ENCODE assay signal across 8 mouse cellular contexts in genomic region chr11:115151755-115152429, GRCm38 (mm10). TPM values are rescaled to one million over a fixed set of nuclear protein-coding genes. Genes with fewer than 3 reads are reported as not detected.
DNase-seq lines count a peak whose midpoint lies in the region; ATAC-seq and TF ChIP-seq lines count a peak whose summit lies in the region.

No protein-coding gene starts in this region.

- no peak overlapping the region for H3K27ac ChIP-seq in embryonic facial prominence, embryonic 11.5 days (replicated peaks; ENCODE audit: low read depth, low read length)
- peak overlapping the region; percentile 18; the same call in 1 of the 2 replicates for H3K27ac ChIP-seq in hindbrain, embryonic 13.5 days
- H3K27ac ChIP-seq in limb, embryonic 14.5 days (replicated peaks; ENCODE audit: low read depth, low read length), result no peak overlapping the region

- H3K9ac ChIP-seq in embryonic facial prominence, embryonic 11.5 days (replicated peaks; ENCODE audit: low read length), result peak overlapping the region; percentile 59
- peak overlapping the region; percentile 72 for H3K9ac ChIP-seq in hindbrain, embryonic 13.5 days
- no peak overlapping the region for H3K9ac ChIP-seq in limb, embryonic 14.5 days (ENCODE audit: low read depth, low read length, severe bottlenecking)

- peaks cover 39% of the 10 kb centered on the region for H3K4me1 ChIP-seq in E14TG2a.4 (replicated peaks; ENCODE audit: low read depth, low read length)
- no peaks in the 10 kb centered on the region; the same call in 1 of the 2 replicates for H3K4me1 ChIP-seq in embryonic facial prominence, embryonic 11.5 days (ENCODE audit: control insufficient read depth, insufficient read depth, low read length)
- H3K4me1 ChIP-seq in hindbrain, embryonic 13.5 days (replicated peaks), result peaks cover 33% of the 10 kb centered on the region
- H3K4me1 ChIP-seq in limb, embryonic 14.5 days (ENCODE audit: control insufficient read depth, insufficient read depth, low read length), result peaks cover 10% of the 10 kb centered on the region

- no peaks in the 10 kb centered on the region for H3K36me3 ChIP-seq in E14TG2a.4 (ENCODE audit: insufficient read depth, low read length)
- no peaks in the 10 kb centered on the region for H3K36me3 ChIP-seq in embryonic facial prominence, embryonic 11.5 days (replicated peaks; ENCODE audit: control insufficient read depth, insufficient read depth, low read depth, low read length)
- H3K36me3 ChIP-seq in hindbrain, embryonic 13.5 days, result no peaks in the 10 kb centered on the region
- H3K36me3 ChIP-seq in limb, embryonic 14.5 days (ENCODE audit: control insufficient read depth, insufficient read depth, low read length), result no peaks in the 10 kb centered on the region

- H3K4me3 ChIP-seq in E14TG2a.4 (replicated peaks; ENCODE audit: low read length), result peak overlapping the region; percentile 76
- H3K4me3 ChIP-seq in embryonic facial prominence, embryonic 11.5 days (ENCODE audit: low read depth, low read length), result peak overlapping the region; percentile 28; the same call in 1 of the 2 replicates
- peak overlapping the region; percentile 38 for H3K4me3 ChIP-seq in hindbrain, embryonic 13.5 days
- peak overlapping the region; percentile 30 for H3K4me3 ChIP-seq in limb, embryonic 14.5 days (replicated peaks; ENCODE audit: low read length)

- peaks cover 53% of the 10 kb centered on the region for H3K27me3 ChIP-seq in E14TG2a.4 (ENCODE audit: insufficient read depth, low read length)
- H3K27me3 ChIP-seq in embryonic facial prominence, embryonic 11.5 days (ENCODE audit: control insufficient read depth, insufficient read depth, low read length), result peaks cover 4% of the 10 kb centered on the region; the same call in 1 of the 2 replicates
- peaks cover 45% of the 10 kb centered on the region for H3K27me3 ChIP-seq in hindbrain, embryonic 13.5 days
- peaks cover 21% of the 10 kb centered on the region for H3K27me3 ChIP-seq in limb, embryonic 14.5 days (ENCODE audit: control insufficient read depth, insufficient read depth, low read length)

- peak; percentile 92 for DNase-seq in R1 (ENCODE audit: low read depth, low spot score)
- DNase-seq in embryonic facial prominence, embryonic 11.5 days (ENCODE audit: low spot score), result peak; percentile 91
- DNase-seq in limb, embryonic 14.5 days (ENCODE audit: low spot score), result peak; percentile 56
- peak; percentile 89 for DNase-seq in neural tube, embryonic 10.5 days (ENCODE audit: extremely low spot score, low spot score)
- no peak for DNase-seq in left cerebral cortex, adult 18-20 months (ENCODE audit: low spot score in 2 of 2)
- no peak for DNase-seq in ovary, adult 18-20 months (ENCODE audit: low spot score)

- peak overlapping the region; percentile 56 for H3K4me2 ChIP-seq in embryonic facial prominence, embryonic 11.5 days (ENCODE audit: low read depth, low read length)
- peak overlapping the region; percentile 58 for H3K4me2 ChIP-seq in hindbrain, embryonic 13.5 days
- H3K4me2 ChIP-seq in limb, embryonic 14.5 days (replicated peaks; ENCODE audit: low read depth, low read length, severe bottlenecking), result peak overlapping the region; percentile 59

- H3K9me3 ChIP-seq in E14TG2a.4 (ENCODE audit: low read length), result no peaks in the 10 kb centered on the region
- no peaks in the 10 kb centered on the region for H3K9me3 ChIP-seq in embryonic facial prominence, embryonic 11.5 days (replicated peaks; ENCODE audit: control insufficient read depth, low read length)
- no peaks in the 10 kb centered on the region for H3K9me3 ChIP-seq in hindbrain, embryonic 13.5 days
- peaks cover 3% of the 10 kb centered on the region; the same call in 1 of the 2 replicates for H3K9me3 ChIP-seq in limb, embryonic 14.5 days (ENCODE audit: control insufficient read depth, low read length)

- no peak for TF ChIP-seq POLR2A in limb, embryonic 14.5 days (IDR thresholded peaks at IDR 0.05; ENCODE audit: borderline replicate concordance, extremely low read depth, insufficient read depth, insufficient read length)

- TF ChIP-seq CTCF in E14TG2a.4 (conservative IDR thresholded peaks at IDR 0.05; ENCODE audit: low read length), result no peak

- WGBS in embryonic facial prominence, embryonic 11.5 days, result 7% methylated on average over 15 of the region's 15 CpGs
- WGBS in hindbrain, embryonic 13.5 days, result 11% methylated on average over 15 of the region's 15 CpGs
- WGBS in limb, embryonic 14.5 days, result 8% methylated on average over 15 of the region's 15 CpGs

- peak; percentile 29; the same call in 1 of the 2 replicates for ATAC-seq in embryonic facial prominence, embryonic 11.5 days (replicated peaks; ENCODE audit: insufficient number of reproducible peaks, low FRiP score, low TSS enrichment, low read depth)
- peak; percentile 77 for ATAC-seq in hindbrain, embryonic 13.5 days (ENCODE audit: low FRiP score)
- ATAC-seq in limb, embryonic 14.5 days (ENCODE audit: low FRiP score, low read depth), result peak; percentile 70

RNA-seq across cellular contexts. Expression of gene Slc9a3r1, which starts 11.2 kb away (rescaled TPM):
- 31.3 and 36.0 TPM in 2 replicates for polyA plus RNA-seq in embryonic facial prominence, embryonic 11.5 days (2014; fragmentation: Nextera tagmentation; extraction: Ambion mirVana)
- polyA plus RNA-seq in hindbrain, embryonic 13.5 days (2015; fragmentation: Nextera tagmentation; extraction: Ambion mirVana), result 42.2 and 55.2 TPM in 2 replicates
- 19.1 and 22.0 TPM in 2 replicates for polyA plus RNA-seq in limb, embryonic 14.5 days (2012; rRNA removed)
- polyA plus RNA-seq in limb, embryonic 14.5 days (2014; fragmentation: Nextera tagmentation; extraction: Ambion mirVana), result 29.9 and 33.7 TPM in 2 replicates
- 10 to 100 TPM; 60.9 to 68.1 TPM for total RNA-seq in left cerebral cortex, adult 18-20 months (2021)

RNA-seq across cellular contexts. Expression of gene Cd300lf, which starts 18.1 kb away (rescaled TPM):
- polyA plus RNA-seq in embryonic facial prominence, embryonic 11.5 days (2014; fragmentation: Nextera tagmentation; extraction: Ambion mirVana), result not detected in 2 replicates
- polyA plus RNA-seq in hindbrain, embryonic 13.5 days (2015; fragmentation: Nextera tagmentation; extraction: Ambion mirVana), result 0.12 and 0.27 TPM in 2 replicates
- polyA plus RNA-seq in limb, embryonic 14.5 days (2012; rRNA removed), result 0.35 and 0.65 TPM in 2 replicates
- 0.14 and 0.29 TPM in 2 replicates for polyA plus RNA-seq in limb, embryonic 14.5 days (2014; fragmentation: Nextera tagmentation; extraction: Ambion mirVana)
- total RNA-seq in left cerebral cortex, adult 18-20 months (2021), result under 1 TPM; 0.30 to 0.42 TPM

RNA-seq across cellular contexts. Expression of gene Tmem104, which starts 35.4 kb away (rescaled TPM):
- 6.9 and 7.7 TPM in 2 replicates for polyA plus RNA-seq in embryonic facial prominence, embryonic 11.5 days (2014; fragmentation: Nextera tagmentation; extraction: Ambion mirVana)
- polyA plus RNA-seq in hindbrain, embryonic 13.5 days (2015; fragmentation: Nextera tagmentation; extraction: Ambion mirVana), result 11.2 and 12.1 TPM in 2 replicates
- 9.2 and 16.9 TPM in 2 replicates for polyA plus RNA-seq in limb, embryonic 14.5 days (2012; rRNA removed)
- 11.4 and 12.4 TPM in 2 replicates for polyA plus RNA-seq in limb, embryonic 14.5 days (2014; fragmentation: Nextera tagmentation; extraction: Ambion mirVana)
- total RNA-seq in left cerebral cortex, adult 18-20 months (2021), result 10 to 100 TPM; 14.9 to 16.2 TPM

RNA-seq across cellular contexts. Expression of gene Nat9, which starts 35.8 kb away (rescaled TPM):
- 15.5 and 19.5 TPM in 2 replicates for polyA plus RNA-seq in embryonic facial prominence, embryonic 11.5 days (2014; fragmentation: Nextera tagmentation; extraction: Ambion mirVana)
- 21.5 and 22.0 TPM in 2 replicates for polyA plus RNA-seq in hindbrain, embryonic 13.5 days (2015; fragmentation: Nextera tagmentation; extraction: Ambion mirVana)
- 25.6 and 32.1 TPM in 2 replicates for polyA plus RNA-seq in limb, embryonic 14.5 days (2012; rRNA removed)
- polyA plus RNA-seq in limb, embryonic 14.5 days (2014; fragmentation: Nextera tagmentation; extraction: Ambion mirVana), result 20.0 and 24.3 TPM in 2 replicates
- total RNA-seq in left cerebral cortex, adult 18-20 months (2021), result 10 to 100 TPM; 24.3 to 30.5 TPM

Comparison
In these comparisons a context has a peak if more than half of its experiments do, and no peak if none do; other contexts are left out.
1. DNase-seq: peak in R1 (single experiment), embryonic facial prominence, embryonic 11.5 days (single experiment), limb, embryonic 14.5 days (single experiment) and neural tube, embryonic 10.5 days (single experiment); none in left cerebral cortex, adult 18-20 months (0 of 2) and ovary, adult 18-20 months (single experiment).
2. Peak in every context shown above with its lines, with median percentiles within 50 percentile points of each other: H3K4me3 ChIP-seq, ATAC-seq and H3K4me2 ChIP-seq.